Mouse (Mus musculus) kidney, adult 2 months (tissue): ENCODE measurements around the gene Zfp27.

Experiments
- CTCF ChIP-seq: fragments of 200-500 bp; conservative IDR thresholded peaks from 2 replicates; pipeline ENCODE4 v1.5.1; 2011; ENCODE audit warnings: low read depth, mild to moderate bottlenecking, control low read depth, low read length, moderate library complexity, mixed read lengths; ENCODE audit not compliant: insufficient read depth, insufficient read length
- POLR2A ChIP-seq: fragments of 200-500 bp; IDR thresholded peaks from one replicate; pipeline ENCODE4 v1.6.1; 2011; ENCODE audit warnings: low read depth, low read length, control low read depth

DNA sequence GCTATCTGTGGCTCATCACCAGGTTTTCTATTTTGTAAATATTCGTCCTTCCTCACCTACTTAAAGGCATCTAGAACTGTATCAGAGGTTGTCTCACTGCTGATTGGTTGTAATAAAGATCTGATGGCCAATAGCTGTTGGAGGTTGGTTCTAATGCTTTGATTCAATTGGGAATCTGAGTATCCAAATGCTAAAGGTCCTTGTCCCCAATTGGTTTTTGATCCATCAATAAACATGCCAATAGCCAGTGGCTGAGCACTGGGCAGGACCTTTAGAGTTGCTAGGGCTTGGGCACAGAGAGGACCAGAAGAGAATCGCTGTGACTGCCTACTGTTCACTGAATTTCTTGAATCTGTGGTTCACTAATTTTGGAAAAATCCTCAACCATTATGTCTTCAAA lies 37.3 kb upstream of the Zfp27 start:
- no peak for TF ChIP-seq CTCF
- TF ChIP-seq POLR2A = no peak
